Mouse (Mus musculus) neutrophil, adult 5-6 weeks (primary cell): ENCODE results near the gene Prkd3. TPM values are rescaled to one million over a fixed set of nuclear protein-coding genes. Genes with fewer than 3 reads are reported as not detected.

Experiments used
- ATAC-seq: fragments of 151-379, 151-347 bp; 2 replicates; pipeline ENCODE4 v1.8.0; 2017; ENCODE audit warnings: mild to moderate bottlenecking, moderate TSS enrichment; ENCODE audit not compliant: insufficient number of reproducible peaks, poor library complexity, low FRiP score, severe bottlenecking; ENCODE audit errors: extremely low read depth
- total RNA-seq: library from RNA; stranded (forward); fragments of 200-1000 nt; gene quantifications from 2 replicates; pipeline ENCODE4 v1.2.3, GENCODE M21; 2017

Gene Prkd3
- 46.9 and 51.2 TPM in 2 replicates for total RNA-seq

DNA sequence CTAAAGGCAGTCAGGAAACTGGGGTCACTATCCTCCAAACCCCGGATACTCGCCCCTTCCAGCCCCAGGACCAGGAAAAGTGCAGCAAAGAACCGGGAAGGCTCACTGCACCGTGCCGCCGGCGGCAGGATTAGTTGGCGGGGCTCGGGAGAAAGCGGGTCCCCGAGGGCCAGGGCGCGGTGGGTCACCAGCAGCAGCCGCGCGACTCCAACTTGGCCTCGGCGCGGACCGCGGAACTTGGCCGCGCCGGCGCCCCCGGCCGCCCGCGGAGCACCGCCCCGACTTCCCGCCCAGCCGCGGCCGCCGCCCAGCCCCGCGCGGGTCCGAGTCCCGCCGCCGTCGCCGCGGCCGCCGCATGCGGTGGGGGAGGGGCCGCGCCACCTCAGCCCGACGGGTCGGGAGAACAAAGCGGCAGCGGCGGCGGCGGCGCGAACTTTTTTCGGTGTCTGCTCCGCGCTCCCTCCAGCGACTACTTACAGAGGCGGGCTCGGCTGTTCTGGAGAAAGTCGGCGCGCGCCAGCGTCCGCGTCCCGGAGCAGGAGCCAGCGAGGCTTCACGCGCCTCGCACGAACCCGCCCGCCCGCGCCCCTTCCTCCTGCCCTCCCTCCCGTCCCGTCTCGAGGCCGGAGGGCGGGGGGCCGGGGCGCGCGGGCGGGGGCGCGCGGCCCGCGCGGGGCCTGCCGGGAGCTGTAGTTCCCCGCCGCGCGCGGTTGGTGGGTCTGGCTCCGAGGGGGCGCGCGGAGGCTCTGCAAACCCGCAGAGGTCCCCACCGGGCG, at the start of gene Prkd3:
Gene Prkd3 (minus strand): TSS at position 609 of the 776 bp plus-strand sequence.
- peak; percentile 23 for ATAC-seq

DNA sequence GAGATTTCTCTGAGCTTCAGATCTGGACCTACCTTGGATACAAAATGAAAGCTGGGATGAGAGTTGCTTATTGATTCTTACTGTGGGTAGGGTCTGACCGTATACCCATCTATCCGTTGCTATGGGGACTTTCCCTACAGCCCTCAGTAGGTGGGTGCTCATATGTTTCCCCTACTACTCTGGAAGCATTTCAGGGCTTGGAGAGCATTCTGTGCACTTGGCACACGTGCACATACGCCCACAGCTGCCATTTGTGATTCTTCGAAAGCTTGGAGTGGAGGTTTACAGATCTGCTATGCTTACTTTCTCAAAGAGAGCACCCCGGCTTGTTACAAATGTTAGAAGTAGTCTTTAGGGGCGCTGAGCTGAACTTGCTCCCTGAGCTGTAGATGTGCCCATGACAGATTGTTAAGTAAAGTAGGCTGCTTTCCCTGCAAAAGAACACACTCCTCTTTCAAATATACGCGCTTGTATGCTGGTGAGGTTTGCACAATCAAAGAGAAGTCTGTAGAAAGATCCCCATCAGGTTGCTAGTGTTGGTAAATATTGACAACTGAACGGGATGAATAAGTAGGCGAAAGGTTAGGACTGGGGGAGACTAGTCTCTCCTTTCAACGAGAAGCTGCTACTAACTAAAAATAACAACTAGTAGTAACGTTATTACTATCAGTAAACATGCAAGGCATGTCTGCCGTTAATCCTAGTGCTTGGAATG, 49.3 kb upstream of the Prkd3 start:
- no peak for ATAC-seq

DNA sequence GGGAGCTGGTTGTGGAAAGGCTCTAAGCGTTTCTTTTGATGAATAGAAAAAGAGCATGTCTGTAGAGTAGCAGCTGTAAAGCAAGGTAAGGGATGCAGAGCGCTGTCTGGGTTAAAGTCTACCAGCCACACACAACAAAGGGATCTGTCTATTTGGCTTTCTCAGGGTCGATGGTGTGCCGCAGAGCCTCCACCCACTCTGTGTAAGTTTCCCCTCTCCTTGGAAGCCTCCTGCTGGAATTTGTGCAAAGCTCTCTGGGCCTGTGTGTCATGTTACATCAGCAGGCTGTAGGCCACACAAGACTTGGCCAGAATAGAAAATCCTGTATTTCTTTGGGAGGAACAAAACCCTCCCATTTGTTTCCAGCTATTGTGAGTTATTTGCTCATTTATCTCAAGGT, 48.4 kb upstream of the Prkd3 start:
- ATAC-seq = no peak

DNA sequence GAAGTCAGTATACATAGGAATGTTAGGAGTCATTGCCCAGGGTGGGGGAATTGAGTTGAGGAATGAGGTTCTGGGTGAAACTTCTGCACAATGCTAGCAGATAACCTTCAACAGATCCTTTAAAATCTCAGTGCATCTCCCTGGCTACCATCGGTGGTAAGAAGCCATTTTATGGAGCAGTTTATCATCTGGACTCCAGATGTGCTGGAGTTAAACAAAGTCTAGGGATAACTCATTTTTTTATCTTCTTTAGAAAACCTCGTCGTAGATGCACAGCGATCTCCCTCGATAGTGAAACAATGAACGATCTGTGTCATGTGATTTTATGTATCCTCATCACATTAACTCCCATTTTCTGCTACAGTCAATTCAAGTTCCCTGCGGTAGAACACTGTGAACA, 48.0 kb upstream of the Prkd3 start:
- ATAC-seq = no peak

DNA sequence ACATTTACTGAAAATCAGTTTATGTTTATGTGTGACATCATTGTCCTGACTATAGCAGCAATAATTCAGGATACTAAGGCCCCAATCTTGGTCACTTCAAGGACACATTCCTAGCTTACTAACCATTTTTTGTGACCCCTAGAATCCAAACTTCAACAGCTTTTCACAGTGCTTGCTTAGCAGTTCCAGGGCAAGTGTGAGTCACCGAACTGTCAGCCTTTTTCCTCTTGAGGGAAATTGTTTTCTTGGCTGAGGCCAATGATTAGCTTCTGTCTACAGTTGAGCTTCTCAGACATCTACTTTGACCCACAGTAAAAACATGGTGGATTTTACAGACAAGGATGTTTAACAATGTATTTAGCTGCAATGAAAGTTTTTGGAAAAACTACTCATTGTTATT, 43.6 kb upstream of the Prkd3 start:
- no peak for ATAC-seq

DNA sequence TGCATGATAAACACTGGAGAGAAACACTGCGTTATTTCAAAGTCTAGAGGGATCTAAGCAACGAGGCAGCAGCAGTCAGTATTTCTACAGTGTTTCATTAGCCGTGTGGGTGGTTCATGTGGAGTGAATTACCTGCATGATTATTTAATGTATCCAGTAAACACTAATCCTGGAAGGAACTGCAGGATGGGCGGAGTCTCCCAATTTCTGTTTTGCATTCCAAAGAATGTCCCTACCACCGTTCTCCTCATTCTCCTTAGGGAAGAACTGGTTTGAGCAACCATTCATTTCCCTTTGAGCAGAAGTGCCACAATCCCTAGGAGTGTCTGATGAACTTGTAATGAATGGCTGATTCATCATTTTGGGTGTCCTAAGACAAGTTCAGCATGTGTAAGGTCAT, 39.6 kb upstream of the Prkd3 start:
- no peak for ATAC-seq

- no peak for ATAC-seq
Measured at GRCm38 (mm10) chr17:79058271-79058670, 37.7 kb upstream of the Prkd3 start.

DNA sequence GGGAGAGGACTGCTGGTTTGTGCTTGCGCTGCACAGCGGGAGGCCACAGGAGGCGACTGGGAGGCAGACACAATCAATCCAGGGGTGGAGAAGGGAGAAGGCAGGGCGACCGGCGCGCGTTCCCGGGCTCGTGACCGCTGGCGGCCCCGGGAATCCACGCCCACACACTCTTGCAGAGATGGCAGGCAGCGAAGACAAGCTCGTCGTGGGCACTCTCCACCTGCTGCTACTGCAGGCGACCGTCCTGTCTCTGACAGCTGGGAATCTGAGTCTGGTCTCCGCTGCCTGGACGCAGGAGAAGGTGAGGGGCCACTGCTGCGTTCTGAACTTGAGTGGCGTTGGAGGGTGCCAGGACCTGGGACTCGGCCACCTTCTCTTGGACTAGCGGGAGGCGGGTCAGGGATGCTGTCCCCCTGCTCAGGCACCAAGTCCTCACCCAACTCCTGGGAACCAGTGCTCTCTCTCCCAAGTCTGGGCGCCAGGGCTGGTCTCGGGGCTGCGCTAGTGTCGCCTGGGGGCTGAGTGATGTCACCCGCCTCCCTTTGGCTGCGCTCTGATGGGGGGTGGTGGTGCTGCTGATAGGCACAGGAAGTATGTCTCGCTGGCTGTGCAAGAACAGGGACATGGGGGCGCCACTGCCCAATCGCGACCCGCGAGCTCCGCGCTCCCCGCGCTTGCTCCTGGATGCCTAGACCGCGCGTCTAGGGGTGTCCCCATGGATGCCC, 31.6 kb upstream of the Prkd3 start:
- ATAC-seq = peak; percentile 70

GRCm38 (mm10) chr17:79051606-79052005, 31.0 kb upstream of the Prkd3 start, which contains the start of gene Qpct:
Gene Qpct, plus strand, starts transcription at chr17:79051906.
- ATAC-seq = no peak

GRCm38 (mm10) chr17:79043705-79044104, 23.1 kb upstream of the Prkd3 start:
- no peak for ATAC-seq

GRCm38 (mm10) chr17:79039660-79040059, 19.0 kb upstream of the Prkd3 start:
- ATAC-seq = no peak

DNA sequence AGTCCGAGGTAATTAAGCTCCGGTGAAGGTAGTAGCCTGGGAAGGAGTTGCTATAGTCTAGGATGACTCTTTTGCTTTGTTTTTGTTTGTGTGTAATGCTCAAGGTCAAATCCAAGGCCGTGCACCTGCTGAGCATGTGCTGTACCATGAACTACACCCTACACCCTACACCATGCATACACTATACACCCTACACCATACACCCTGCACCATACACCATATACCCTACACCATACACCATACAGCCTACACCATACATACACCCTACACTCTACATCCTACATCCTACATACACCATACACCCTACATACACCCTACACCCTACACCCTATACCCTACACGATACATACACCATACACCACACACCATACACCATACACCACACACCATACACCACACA, 12.2 kb upstream of the Prkd3 start:
- no peak for ATAC-seq

DNA sequence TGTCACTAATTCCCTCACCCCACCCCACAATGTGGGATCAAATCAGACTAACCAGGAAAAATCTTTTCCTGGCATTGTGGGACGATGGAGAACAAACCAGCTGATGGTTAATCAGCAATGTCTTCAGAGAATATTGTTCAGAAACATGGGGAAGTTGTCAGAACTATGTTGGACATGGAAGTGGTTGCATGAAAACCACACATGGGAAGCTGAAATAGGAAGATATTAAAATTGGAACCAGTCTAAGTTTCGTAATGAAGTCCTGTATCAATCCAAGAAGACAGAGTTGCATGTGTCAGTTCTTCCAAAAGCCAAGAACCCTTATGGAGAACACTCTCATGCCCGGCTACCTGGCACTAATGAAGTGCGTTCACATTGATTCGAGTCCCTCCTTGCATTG, 11.0 kb upstream of the Prkd3 start:
- no peak for ATAC-seq

DNA sequence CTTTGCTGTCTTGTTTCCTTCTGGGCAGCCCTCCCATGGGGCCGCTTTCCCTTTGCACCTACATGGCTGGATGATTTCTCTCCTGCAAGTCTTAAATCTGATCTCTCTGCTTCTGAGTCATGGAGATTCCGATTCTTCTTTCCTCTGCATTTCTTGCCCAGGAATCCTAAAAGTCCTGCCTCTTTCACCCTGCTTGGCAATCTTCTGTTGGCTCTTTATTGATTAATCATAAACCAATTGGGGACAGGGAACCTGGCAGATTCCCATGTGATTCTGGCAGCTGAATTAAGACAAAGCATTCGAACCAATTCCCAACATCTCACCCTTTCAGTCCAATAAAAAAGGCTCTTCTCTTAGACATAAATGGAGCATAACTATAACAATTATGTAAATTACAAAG, 8.6 kb upstream of the Prkd3 start:
- no peak for ATAC-seq

- no peak for ATAC-seq
Measured at GRCm38 (mm10) chr17:79024544-79024943, 3.9 kb upstream of the Prkd3 start.

DNA sequence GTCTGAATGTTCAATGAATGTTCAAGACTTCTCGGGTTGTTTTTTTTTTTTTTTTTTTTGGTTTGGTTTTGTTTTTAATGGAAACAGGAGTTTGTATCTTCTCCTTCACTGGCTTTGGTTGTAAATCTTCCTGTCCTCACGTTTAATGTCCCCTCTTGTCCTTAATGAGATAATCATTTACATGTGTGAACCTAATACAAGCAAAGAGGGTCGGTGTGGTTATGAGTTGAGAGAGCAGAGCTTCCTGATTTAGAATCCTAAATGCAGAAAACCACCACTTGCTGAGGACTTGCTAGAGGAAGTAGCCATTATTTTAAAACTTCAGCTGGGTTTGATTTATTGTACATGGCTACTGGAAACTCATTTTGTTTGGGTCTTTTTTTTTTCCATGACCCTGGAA, 2.1 kb upstream of the Prkd3 start:
- no peak for ATAC-seq

DNA sequence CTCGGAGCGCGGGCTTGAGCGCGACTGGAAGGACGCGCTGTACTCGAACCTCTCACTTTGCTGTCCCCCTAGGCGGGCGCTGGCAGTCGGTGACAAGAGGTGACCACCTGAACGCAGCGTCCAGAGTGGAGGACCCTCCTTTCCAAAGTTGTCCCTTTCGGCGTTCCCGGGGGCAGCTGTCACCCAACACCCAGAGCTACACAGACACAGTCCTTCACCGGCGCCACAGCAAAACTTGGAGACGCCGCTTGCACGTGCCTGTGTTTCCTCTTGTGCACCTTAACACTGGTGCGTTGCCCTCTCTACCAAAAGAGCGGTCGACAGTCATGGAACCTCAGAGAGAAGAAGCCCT, 344 bp upstream of the Prkd3 start:
- ATAC-seq = 0 out of 2 replicates have a peak, but pooled peaks have one; percentile 42

DNA sequence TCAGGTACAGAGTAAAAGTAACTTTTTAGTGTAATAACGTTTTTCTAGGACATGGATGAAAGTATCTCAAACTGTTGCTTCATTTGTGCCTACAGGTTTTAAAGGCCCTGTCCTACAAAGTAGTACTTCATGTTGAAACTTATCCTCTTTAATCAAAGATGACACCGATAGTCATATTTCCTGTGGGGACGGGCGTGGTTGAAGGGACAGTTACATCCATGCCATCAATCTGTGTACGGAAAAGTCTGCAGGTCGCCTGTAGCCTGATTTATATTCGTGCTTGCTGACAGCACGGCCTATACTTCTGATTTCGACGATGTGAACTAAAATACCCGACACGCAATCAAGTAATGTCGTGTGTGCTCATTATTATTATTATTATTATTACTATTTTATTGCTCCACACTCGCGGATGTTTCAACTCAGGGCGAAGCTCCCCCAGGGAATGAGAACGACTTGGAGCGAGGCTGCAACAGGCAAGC, 849 bp downstream of the Prkd3 start:
- no peak; the same call in 1 of the 2 replicates for ATAC-seq

DNA sequence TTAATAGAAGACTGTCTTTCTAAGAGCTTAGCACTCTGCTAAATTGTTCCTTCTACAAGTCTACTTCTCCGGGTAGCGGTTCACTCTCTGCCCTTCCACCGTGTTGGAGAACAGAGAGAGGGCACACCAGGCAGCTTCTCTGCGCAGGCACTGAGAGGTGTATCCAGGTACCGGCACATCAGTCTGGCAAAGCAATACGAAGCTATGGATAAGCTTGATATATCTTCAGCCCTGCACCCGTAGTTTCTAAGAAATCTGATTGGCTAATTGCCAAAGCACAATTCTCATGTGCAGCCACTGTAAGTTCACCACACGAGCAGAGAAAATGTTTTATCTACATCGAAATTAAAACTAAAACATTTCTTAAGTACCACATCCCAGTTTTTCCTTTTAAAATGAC, 2.2 kb downstream of the Prkd3 start:
- ATAC-seq = no peak

DNA sequence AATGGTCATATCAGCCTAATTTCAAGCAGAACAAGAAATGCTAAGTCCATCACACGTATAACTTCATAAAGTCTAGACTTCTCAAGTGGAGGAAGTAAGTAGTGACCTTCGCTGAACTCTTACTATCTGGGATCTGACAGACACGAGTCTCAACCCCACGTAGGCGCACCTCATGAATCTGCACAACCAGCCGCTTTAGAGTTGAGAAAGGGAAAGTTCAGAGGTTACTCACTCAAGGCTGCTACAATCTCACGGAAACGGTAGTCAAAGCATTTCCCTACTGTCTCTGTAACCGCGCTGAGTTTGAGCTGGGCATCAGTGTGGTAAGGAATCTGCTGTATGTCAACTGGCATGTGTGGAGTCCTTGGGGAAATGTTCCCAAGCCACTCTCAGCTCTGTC, 4.8 kb downstream of the Prkd3 start:
- no peak for ATAC-seq
